Mouse (Mus musculus) gastrocnemius, postnatal 36 days (tissue): Measurements from ENCODE around the gene Elmo1. TPM values are rescaled to one million over a fixed set of nuclear protein-coding genes. Genes with fewer than 3 reads are reported as not detected.

Experiments used
- DNase-seq, 2 experiments: peaks; one replicate each; pipeline ENCODE4 v3.0.0; 2022
- intact Hi-C: fragments of 180-260 bp; cut with DNase I; formaldehyde crosslinking; loops from one replicate; pipeline ENCODE4 v1.15.1; 2025
- total RNA-seq, 2 experiments: library from RNA; stranded (reverse); gene quantifications; 2 replicates each; pipeline ENCODE4 v1.2.3; 2021

Gene Elmo1
- total RNA-seq, 2 experiments from 2014 or later, result 4.3 to 5.2 TPM

GRCm38 (mm10) chr13:20635646-20636045, 545.2 kb downstream of the Elmo1 start:
- intact Hi-C loops, result no loop called here
- DNase-seq, result no peak
